Mouse (Mus musculus) liver, embryonic 15.5 days (tissue): ENCODE measurements around the gene Irak1. TPM values are rescaled to one million over a fixed set of nuclear protein-coding genes. Genes with fewer than 3 reads are reported as not detected.

Experiments
- ATAC-seq: fragments of 200-750 bp; cut with Nextera tagmentation; 2 replicates; pipeline ENCODE4 v1.8.0; 2017; ENCODE audit warnings: moderate number of reproducible peaks, mild to moderate bottlenecking, moderate library complexity; ENCODE audit not compliant: insufficient read depth
- H3K27ac ChIP-seq: fragments of 300-500 bp; sonication (generic); replicated peaks from 2 replicates; pipeline ENCODE4 v1.5.1; 2015; ENCODE audit warnings: mild to moderate bottlenecking, inconsistent platforms
- H3K27me3 ChIP-seq: fragments of 300-500 bp; sonication (generic); 2 replicates; pipeline ENCODE4 v1.6.1; 2015; ENCODE audit warnings: mild to moderate bottlenecking, inconsistent platforms
- H3K36me3 ChIP-seq: fragments of 300-500 bp; sonication (generic); replicated peaks from 2 replicates; pipeline ENCODE4 v1.6.1; 2015; ENCODE audit warnings: moderate library complexity, mild to moderate bottlenecking, inconsistent platforms
- H3K4me1 ChIP-seq: fragments of 300-500 bp; sonication (generic); replicated peaks from 2 replicates; pipeline ENCODE4 v1.6.1; 2015; ENCODE audit warnings: inconsistent platforms
- H3K4me2 ChIP-seq: fragments of 300-500 bp; sonication (generic); 2 replicates; pipeline ENCODE4 v1.6.1; 2015; ENCODE audit warnings: moderate library complexity, mild to moderate bottlenecking, inconsistent platforms
- H3K4me3 ChIP-seq: fragments of 300-500 bp; sonication (generic); replicated peaks from 2 replicates; pipeline ENCODE4 v1.5.1; 2015; ENCODE audit warnings: mild to moderate bottlenecking, inconsistent platforms
- H3K9ac ChIP-seq: fragments of 300-500 bp; sonication (generic); 2 replicates; pipeline ENCODE4 v1.6.1; 2015; ENCODE audit warnings: moderate library complexity, mild to moderate bottlenecking, inconsistent platforms
- H3K9me3 ChIP-seq: fragments of 300-500 bp; sonication (generic); replicated peaks from 2 replicates; pipeline ENCODE4 v1.6.1; 2016; ENCODE audit warnings: inconsistent platforms
- WGBS: fragments of 180-500 bp; shearing (Covaris S2); methylation state at CpG from one replicate; pipeline ENCODE4 v1.1.7; 2015; ENCODE audit warnings: mixed read lengths; ENCODE audit not compliant: insufficient replicate concordance; 5-methylcytosine and 5-hydroxymethylcytosine counted together
- polyA plus RNA-seq: library from polyadenylated mRNA; unstranded; fragments of >200 nt; fragmentation: Nextera tagmentation; extraction: Ambion mirVana; gene quantifications from 2 replicates; pipeline ENCODE4 v1.2.1, GENCODE M21; 2015

Irak1 gene
- polyA plus RNA-seq, result 23.0 and 24.5 TPM in 2 replicates

DNA sequence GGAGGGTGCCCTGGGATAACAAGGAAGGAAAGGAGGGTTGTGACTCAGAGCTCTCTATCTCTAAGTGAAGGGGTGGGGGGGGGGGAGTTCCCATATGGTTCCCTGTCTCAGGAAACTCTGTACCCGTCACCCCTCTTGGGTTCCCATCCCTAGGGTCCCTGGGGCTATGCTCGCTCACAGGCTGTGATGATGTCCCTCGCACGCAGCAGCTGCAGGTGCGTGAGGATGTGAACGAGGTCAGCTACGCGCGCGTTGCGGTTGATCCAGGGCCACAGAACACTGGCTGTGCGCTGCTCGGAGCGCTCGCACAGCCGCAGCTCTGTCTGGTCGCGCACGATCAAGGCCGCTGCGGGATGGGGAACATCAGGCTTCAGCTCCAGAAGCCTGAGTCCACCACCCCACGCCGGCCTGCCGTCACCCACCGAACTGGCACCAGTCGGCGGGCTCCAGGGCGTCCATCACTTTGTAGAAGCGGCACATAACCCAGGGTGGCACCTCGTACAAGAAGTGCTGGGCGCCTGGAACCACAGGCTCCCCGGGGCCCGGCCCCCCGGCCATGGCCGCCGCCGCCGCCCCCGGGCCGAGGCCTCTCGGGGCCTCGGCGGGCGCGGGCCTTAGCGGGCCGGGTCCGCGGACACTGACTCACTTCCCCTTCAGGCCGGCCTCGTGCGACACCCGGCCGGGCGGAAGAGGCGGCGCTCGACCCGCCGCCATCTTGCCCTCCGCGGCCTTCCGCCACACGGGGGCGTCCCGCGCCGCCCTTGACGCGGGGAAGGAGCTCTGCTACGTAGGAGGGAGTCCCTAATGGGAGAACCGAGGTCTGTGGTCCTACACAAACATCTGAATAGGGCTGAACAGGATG lies at the start of gene Irak1:
TSS of gene Irak1 (minus strand) at position 731 of the 862 bp plus-strand sequence.
- Histone ChIP-seq H3K4me2 (peak within 1 kb of the TSS; percentile 77), H3K27me3 (no peaks in the 10 kb centered on the region; the same call in 1 of the 2 replicates), H3K9ac (peak within 1 kb of the TSS; percentile 84), H3K4me3 (peak within 1 kb of the TSS; percentile 72), H3K4me1 (peaks cover 21% of the 10 kb centered on the region), H3K9me3 (no peaks in the 10 kb centered on the region), H3K27ac (peak within 1 kb of the TSS; percentile 84), H3K36me3 (peaks cover 29% of the 10 kb centered on the region)
- 15% methylated on average over 62 of the region's 72 CpGs for WGBS
- ATAC-seq, result peak; percentile 87

DNA sequence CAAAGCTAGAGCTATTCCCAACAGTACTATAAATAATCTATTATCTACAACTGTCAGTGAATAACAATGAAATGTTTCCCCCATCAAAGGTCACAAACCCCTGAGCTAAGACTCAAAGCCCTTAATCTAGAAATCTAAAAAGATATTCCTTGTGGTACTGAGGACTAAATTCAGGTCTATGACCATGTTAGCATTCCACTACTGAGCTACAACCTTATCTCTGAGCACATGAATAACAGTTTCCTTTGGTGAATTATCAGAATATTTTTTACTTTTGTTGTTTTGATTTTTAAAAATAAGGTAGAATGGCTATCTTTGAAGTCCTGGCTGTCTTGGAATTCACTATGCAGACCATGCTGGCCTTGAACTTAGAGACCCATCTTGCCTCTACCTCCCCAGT lies 47.1 kb upstream of the Irak1 start:
- ATAC-seq, result no peak
- H3K4me2 ChIP-seq, result no peak overlapping the region
- H3K4me3 ChIP-seq, result no peak overlapping the region
- H3K27me3 ChIP-seq, result no peaks in the 10 kb centered on the region
- no peaks in the 10 kb centered on the region for H3K9me3 ChIP-seq
- H3K36me3 ChIP-seq, result peaks cover 12% of the 10 kb centered on the region; the same call in 1 of the 2 replicates
- H3K27ac ChIP-seq, result no peak overlapping the region
- H3K9ac ChIP-seq, result no peak overlapping the region
- H3K4me1 ChIP-seq, result no peaks in the 10 kb centered on the region

DNA sequence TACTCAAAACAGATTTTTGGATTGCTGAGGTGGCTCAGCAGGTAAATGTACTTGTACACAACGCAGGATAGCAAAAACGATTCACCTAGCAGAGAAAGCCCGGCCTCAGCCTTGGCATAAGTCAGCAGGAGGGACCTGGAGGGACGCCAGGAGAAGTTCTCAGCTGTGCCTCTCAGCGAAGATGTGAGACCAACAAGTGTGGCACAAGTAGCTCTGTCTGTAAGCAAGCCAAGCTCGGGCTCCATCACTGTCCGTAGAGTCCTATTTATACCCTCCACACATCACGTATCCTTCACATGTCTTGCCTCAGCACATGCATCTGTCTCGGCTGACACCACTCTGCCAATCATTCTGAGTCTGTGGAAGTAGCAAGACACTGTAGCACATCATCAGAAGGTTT lies 44.2 kb upstream of the Irak1 start:
- ATAC-seq, result no peak

DNA sequence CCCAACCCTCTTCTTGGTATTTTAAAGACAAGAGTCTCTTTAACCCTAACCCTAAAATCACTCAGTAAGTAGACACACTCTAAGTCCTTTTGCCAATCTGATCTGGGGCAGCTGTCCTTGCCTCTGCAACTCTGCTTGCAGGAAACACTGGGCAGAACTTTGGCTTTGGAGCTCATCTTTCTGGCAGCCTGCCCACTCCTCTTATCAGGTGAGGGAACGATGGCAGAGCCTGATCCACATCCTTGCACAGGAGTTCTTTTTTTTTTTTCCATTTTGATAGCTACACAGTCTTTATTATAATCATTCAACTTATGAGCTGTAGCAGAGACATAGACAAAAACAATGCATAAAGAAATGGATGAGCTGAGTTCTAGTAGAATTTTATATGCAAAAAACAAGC lies 21.4 kb upstream of the Irak1 start:
- Histone ChIP-seq H3K27ac (no peak overlapping the region), H3K9ac (no peak overlapping the region), H3K9me3 (no peaks in the 10 kb centered on the region), H3K27me3 (no peaks in the 10 kb centered on the region), H3K36me3 (no peaks in the 10 kb centered on the region), H3K4me1 (peaks cover 8% of the 10 kb centered on the region; the same call in 1 of the 2 replicates), H3K4me2 (no peak overlapping the region), H3K4me3 (no peak overlapping the region)
- ATAC-seq, result no peak
- 10% methylated on average over 1 of the region's 1 CpGs for WGBS

More for the DNA sequence above, 44.2 kb upstream of the Irak1 start:
- Histone ChIP-seq H3K9ac (no peak overlapping the region), H3K4me1 (no peaks in the 10 kb centered on the region), H3K27me3 (no peaks in the 10 kb centered on the region), H3K27ac (no peak overlapping the region), H3K4me2 (no peak overlapping the region), H3K36me3 (no peaks in the 10 kb centered on the region), H3K9me3 (no peaks in the 10 kb centered on the region), H3K4me3 (no peak overlapping the region)
- WGBS, result 81% methylated on average over 9 of the region's 9 CpGs

DNA sequence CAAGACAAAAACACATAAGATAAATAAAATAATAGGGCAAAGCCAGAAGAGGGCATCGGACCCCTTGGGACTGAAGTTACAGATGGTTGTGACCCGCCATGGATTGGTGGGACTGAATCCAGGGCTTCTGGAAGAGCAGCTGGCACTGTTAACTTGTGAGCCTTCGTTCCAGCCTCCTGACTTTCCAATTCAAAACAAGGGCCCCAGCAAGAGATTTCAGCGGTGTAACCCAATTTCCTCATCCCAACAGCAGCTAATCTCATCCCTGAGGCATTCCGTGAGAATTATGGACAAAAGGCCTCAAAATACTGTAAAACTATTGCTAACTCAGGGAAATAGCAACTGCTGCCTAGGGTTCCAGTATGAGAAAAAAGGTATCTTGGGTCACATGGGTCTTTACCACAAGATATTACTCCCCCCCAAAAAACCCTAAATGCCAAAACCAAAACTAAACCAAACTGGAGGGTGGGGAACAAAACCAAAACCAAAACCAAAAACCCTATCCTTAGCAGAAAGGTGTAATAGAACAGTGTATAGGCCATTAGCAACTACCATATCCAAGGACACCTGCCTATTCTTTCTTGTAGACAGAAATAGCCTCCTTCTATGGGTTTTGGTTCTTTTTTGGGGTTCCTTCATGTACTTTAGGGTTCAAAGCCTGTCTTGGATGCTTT lies 14.1 kb upstream of the Irak1 start:
- 77% methylated on average over 5 of the region's 5 CpGs for WGBS
- ATAC-seq, result no peak
- H3K27me3 ChIP-seq, result no peaks in the 10 kb centered on the region

DNA sequence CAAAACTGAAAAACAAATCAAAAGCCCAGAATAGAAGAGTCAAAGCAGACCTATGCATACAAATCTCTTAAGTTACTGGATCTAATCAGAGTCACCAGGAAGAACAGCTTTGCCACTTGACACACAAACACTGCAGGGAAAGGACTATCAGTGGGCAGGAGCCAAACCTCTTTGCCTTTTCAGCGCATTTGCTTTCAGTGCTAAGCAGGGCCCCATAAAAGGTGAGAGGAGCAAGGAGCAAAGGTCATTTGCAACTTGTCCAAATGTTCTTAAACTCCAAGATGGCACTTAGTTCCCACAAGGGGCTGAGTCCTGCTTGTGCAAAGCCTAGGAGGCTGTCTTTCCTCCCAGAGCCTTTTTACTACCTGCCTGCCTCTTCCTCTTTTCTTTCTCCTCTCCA lies 6.3 kb upstream of the Irak1 start:
- Histone ChIP-seq H3K4me3 (no peak overlapping the region), H3K4me2 (no peak overlapping the region), H3K4me1 (no peaks in the 10 kb centered on the region), H3K27me3 (no peaks in the 10 kb centered on the region; the same call in 1 of the 2 replicates), H3K36me3 (0 out of 2 replicates have a peak, but pooled peaks cover 8% of the 10 kb centered on the region), H3K9ac (no peak overlapping the region), H3K9me3 (no peaks in the 10 kb centered on the region), H3K27ac (no peak overlapping the region)
- whole genome bisulfite sequencing, result 67% methylated on average over 1 of the region's 1 CpGs
- ATAC-seq, result no peak

More for the DNA sequence above, 14.1 kb upstream of the Irak1 start:
- Histone ChIP-seq H3K36me3 (peaks cover 30% of the 10 kb centered on the region), H3K4me3 (no peak overlapping the region), H3K9me3 (no peaks in the 10 kb centered on the region), H3K4me1 (no peaks in the 10 kb centered on the region), H3K27ac (no peak overlapping the region), H3K4me2 (no peak overlapping the region), H3K9ac (no peak overlapping the region)

DNA sequence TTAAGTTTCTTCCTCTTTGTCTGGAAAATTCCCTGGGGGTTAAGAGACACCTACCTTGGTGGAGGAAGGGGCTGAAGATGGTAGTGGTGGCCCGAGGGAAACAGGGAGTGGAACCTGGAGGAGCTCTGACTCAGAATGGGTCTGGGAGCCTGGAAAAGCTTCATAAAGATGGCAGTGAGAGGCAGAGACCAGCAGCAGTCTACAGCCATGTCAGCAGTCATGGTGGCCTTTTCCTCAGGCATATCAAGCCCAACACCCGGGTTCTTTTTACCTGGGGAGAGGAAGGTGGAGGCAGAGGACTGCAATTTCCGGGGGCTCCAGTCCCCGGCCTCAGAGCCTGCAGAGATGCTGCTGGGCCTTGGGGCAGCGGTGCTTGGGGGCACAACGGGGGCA lies 927 bp downstream of the Irak1 start:
- no peaks in the 10 kb centered on the region for H3K9me3 ChIP-seq
- H3K36me3 ChIP-seq, result peaks cover 34% of the 10 kb centered on the region
- WGBS, result 10% methylated on average over 6 of the region's 6 CpGs
- H3K4me2 ChIP-seq, result peak overlapping the region; percentile 77
- H3K9ac ChIP-seq, result peak overlapping the region; percentile 84
- no peak for ATAC-seq
- peaks cover 21% of the 10 kb centered on the region for H3K4me1 ChIP-seq
- H3K4me3 ChIP-seq, result peak overlapping the region; percentile 72
- H3K27me3 ChIP-seq, result no peaks in the 10 kb centered on the region
- peak overlapping the region; percentile 84; the same call in 1 of the 2 replicates for H3K27ac ChIP-seq

DNA sequence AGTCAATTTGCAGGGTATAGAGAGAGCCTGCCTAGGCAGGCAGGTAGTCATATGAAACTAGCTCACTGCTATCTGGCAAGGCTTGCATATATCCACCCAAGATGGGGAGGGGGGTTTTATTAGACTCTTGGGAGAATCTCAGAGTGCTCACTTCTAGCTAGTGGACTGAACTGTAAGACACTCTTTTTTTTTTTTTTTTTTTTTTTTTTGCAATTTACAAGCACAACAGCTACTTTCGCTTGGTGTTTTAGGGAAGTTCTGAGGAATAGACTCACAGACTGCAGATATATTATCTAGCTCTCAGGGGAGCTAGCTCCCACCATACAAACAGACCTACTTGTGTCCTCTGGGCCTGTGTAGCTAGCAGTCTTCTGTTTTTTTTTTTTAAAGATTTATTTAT lies 9.1 kb downstream of the Irak1 start:
- ATAC-seq, result no peak
- H3K27ac ChIP-seq, result no peak overlapping the region
- H3K4me1 ChIP-seq, result no peaks in the 10 kb centered on the region
- no peak overlapping the region for H3K4me3 ChIP-seq
- H3K9me3 ChIP-seq, result no peaks in the 10 kb centered on the region
- no peak overlapping the region for H3K9ac ChIP-seq
- WGBS, result 93% methylated on average over 1 of the region's 1 CpGs
- H3K4me2 ChIP-seq, result no peak overlapping the region
- H3K36me3 ChIP-seq, result peaks cover 33% of the 10 kb centered on the region
- H3K27me3 ChIP-seq, result no peaks in the 10 kb centered on the region

DNA sequence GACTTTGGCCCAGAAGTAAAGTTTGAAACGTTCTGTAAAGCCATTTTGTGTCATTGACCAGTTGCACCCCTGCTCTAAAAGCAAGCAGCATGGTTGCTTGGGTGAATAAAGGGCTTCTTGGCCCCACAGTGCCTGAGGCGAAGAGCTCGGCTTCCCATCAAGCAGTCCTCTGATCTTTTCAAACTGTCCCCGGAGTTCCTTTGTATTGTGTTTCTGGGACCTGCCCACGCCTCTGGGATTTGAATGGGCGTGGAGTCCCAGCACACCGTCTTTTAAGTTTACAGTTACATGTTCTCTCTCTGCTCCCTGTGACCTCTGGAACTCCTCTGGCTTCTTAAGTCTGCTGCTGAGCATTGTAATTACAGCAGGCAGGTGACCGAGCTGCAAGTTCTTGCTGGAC lies 15.7 kb downstream of the Irak1 start:
- Histone ChIP-seq H3K27me3 (no peaks in the 10 kb centered on the region), H3K27ac (no peak overlapping the region), H3K4me3 (no peak overlapping the region), H3K9me3 (no peaks in the 10 kb centered on the region), H3K36me3 (no peaks in the 10 kb centered on the region), H3K4me2 (no peak overlapping the region), H3K9ac (no peak overlapping the region), H3K4me1 (no peaks in the 10 kb centered on the region)
- ATAC-seq, result no peak
- WGBS, result 61% methylated on average over 8 of the region's 8 CpGs

DNA sequence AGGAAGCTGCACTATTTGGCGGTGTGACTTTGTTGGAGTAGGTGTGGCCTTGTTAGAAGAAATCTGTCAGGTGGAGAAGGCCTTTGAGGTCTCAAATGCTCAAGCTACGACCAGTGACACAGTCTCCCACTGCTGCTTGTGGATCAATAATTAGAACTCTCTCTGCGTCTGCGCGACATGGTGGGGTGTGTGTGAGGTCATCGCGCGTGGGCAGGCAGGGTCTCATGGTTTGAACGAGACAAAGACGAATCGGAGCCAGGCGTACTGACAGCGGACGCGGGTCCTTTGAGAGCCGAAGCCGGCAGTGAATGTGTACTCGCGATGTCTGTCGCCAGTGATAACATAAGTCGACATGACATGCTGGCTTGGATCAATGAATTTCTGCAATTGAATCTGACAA lies 17.3 kb downstream of the Irak1 start:
- no peak for ATAC-seq
- H3K9me3 ChIP-seq, result no peaks in the 10 kb centered on the region
- H3K4me1 ChIP-seq, result no peaks in the 10 kb centered on the region
- no peak overlapping the region for H3K9ac ChIP-seq
- no peaks in the 10 kb centered on the region for H3K27me3 ChIP-seq
- H3K27ac ChIP-seq, result no peak overlapping the region
- H3K4me2 ChIP-seq, result no peak overlapping the region
- no peaks in the 10 kb centered on the region for H3K36me3 ChIP-seq
- H3K4me3 ChIP-seq, result no peak overlapping the region
- 76% methylated on average over 21 of the region's 21 CpGs for WGBS

DNA sequence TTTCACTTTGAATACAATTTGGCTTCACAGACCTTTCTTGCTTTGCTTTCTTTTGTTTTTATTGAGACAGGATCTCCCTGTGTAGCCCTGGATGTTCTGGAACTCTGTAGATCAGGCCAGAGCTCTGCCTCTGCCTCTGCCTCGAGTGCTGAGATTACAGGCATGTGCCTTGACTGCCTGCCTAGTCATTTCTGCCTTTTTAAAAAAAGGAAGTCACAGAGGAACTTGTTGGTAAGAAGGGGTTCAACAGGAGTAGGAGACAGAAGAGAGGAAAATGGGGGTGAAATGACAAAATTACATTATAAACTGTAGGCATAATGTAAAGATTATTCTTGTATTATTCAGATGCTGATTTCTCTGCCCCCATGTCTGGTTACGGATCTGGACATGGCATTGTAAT lies 20.1 kb downstream of the Irak1 start:
- Histone ChIP-seq H3K4me2 (no peak overlapping the region), H3K36me3 (no peaks in the 10 kb centered on the region), H3K27ac (no peak overlapping the region), H3K4me1 (peaks cover 20% of the 10 kb centered on the region), H3K4me3 (no peak overlapping the region), H3K9ac (no peak overlapping the region), H3K9me3 (no peaks in the 10 kb centered on the region), H3K27me3 (no peaks in the 10 kb centered on the region)
- 47% methylated on average over 2 of the region's 2 CpGs for WGBS
- no peak for ATAC-seq
